Mouse (Mus musculus): ENCODE measurements at regions not wholly inside any gene's neighbourhood (a gene's known extent, or its start where the extent isn't known, plus 50 kb on each side); places are given as distances from the start of the nearest gene placed in this dataset.

- TF ChIP-seq POLR2A (IDR thresholded peaks at IDR 0.05; ENCODE audit: low read depth, low read length), result no peak
- TF ChIP-seq CTCF (IDR thresholded peaks at IDR 0.05; ENCODE audit: borderline replicate concordance, insufficient read depth, low read length), result no peak
These were observed 143.3 kb upstream of the Alcam start for GRCm38 (mm10) chr16:52597181-52597580.
